Mouse (Mus musculus): ENCODE measurements around the gene Clns1a. TPM values are rescaled to one million over a fixed set of nuclear protein-coding genes. Genes with fewer than 3 reads are reported as not detected.

Gene Clns1a
- total RNA-seq, 2 experiments from 2014 or later = 82.2 to 84.6 TPM

GRCm38 (mm10) chr7:97769020-97769419 lies 72.6 kb downstream of the Clns1a start:
- no peak for TF ChIP-seq CTCF (IDR thresholded peaks at IDR 0.05)
- no peak overlapping the region for H3K4me3 ChIP-seq
- H3K27ac ChIP-seq = no peak overlapping the region
- no peak for DNase-seq (ENCODE audit: extremely low spot score in 1 of 2, low spot score in 2 of 2)
- intact Hi-C loops (cut with DNase I) = no loop called here

Other genes with a start within 250 kb of the Clns1a start
- gene Kctd14, start 245.3 kb upstream of the Clns1a start, total RNA-seq (2021) = 1 to 10 TPM; 3.3 to 3.7 TPM
- 10 to 100 TPM; 28.7 to 30.9 TPM for gene Ints4, start 215.7 kb upstream of the Clns1a start, total RNA-seq (2021)
- 10 to 100 TPM; 32.2 to 32.3 TPM for gene Aamdc, start 117.1 kb upstream of the Clns1a start, total RNA-seq (2021)
- 10 to 100 TPM; 44.8 to 49.2 TPM for gene Rsf1, start 116.7 kb upstream of the Clns1a start, total RNA-seq (2021)
- gene Aqp11, start 41.7 kb downstream of the Clns1a start, total RNA-seq (2021) = 10 to 100 TPM; 22.3 to 23.6 TPM
- gene Pak1, start 91.9 kb downstream of the Clns1a start, total RNA-seq (2021) = 100 to 1,000 TPM; 414 to 463 TPM
- not detected for gene Gdpd4, start 223.3 kb downstream of the Clns1a start, total RNA-seq (2021)